Mouse (Mus musculus): ENCODE data around the gene Mdfi.

- TF ChIP-seq CTCF (IDR thresholded peaks at IDR 0.05; ENCODE audit: low read depth) = no peak
- TF ChIP-seq EP300 (IDR thresholded peaks at IDR 0.05; ENCODE audit: low read depth) = no peak
Observed at GRCm38 (mm10) chr17:47813616-47814015, 20.9 kb downstream of the Mdfi start.
